Mouse (Mus musculus) MEL (cell line): Measurements from ENCODE around the gene Gmds. TPM values are rescaled to one million over a fixed set of nuclear protein-coding genes. Genes with fewer than 3 reads are reported as not detected.

Experiments
- DNase-seq: peaks from one replicate; pipeline ENCODE4 v3.0.0; 2011; ENCODE audit warnings: low read depth, low spot score
- H3K27ac ChIP-seq: 2 replicates; pipeline ENCODE4 v1.5.1; 2012; ENCODE audit warnings: low read depth, mild to moderate bottlenecking, control low read depth, low read length, moderate library complexity; ENCODE audit not compliant: control insufficient read depth
- H3K27me3 ChIP-seq, 2 experiments: fragments of 150-350 bp in 1 of 2; sonication (generic) in 1 of 2; 2 replicates each; pipeline ENCODE4 v1.6.1; 2012; ENCODE audit warnings: low read length in 2 of 2, mild to moderate bottlenecking in 2 of 2, improper control_type of control experiment in 1 of 2, moderate library complexity in 1 of 2; ENCODE audit not compliant: insufficient read depth in 2 of 2, control insufficient read depth in 1 of 2
- H3K36me3 ChIP-seq, 2 experiments: 2 replicates each; pipeline ENCODE4 v1.6.1; 2012 to 2014; ENCODE audit warnings: low read length in 2 of 2, improper control_type of control experiment in 1 of 2, inconsistent platforms in 1 of 2, mild to moderate bottlenecking in 1 of 2; ENCODE audit not compliant: insufficient read depth in 2 of 2, control insufficient read depth in 1 of 2
- H3K4me1 ChIP-seq, 2 experiments: fragments of 150-350 bp in 1 of 2; sonication (generic) in 1 of 2; 2 replicates each; pipeline ENCODE4 v1.6.1; 2012; ENCODE audit warnings: low read length in 2 of 2, improper control_type of control experiment in 1 of 2, mild to moderate bottlenecking in 1 of 2; ENCODE audit not compliant: insufficient read depth in 2 of 2, control insufficient read depth in 1 of 2
- H3K4me3 ChIP-seq, 2 experiments: fragments of 150-350 bp in 1 of 2; sonication (generic) in 1 of 2; 2 replicates each; pipeline ENCODE4 v1.5.1; 2012; ENCODE audit warnings: low read depth in 2 of 2, low read length in 2 of 2, mild to moderate bottlenecking in 2 of 2, moderate library complexity in 2 of 2, control low read depth in 1 of 2, improper control_type of control experiment in 1 of 2; ENCODE audit not compliant: control insufficient read depth in 1 of 2, insufficient read depth in 1 of 2
- H3K79me2 ChIP-seq: 2 replicates; pipeline ENCODE4 v1.6.1; 2012; ENCODE audit warnings: mild to moderate bottlenecking, low read length, moderate library complexity; ENCODE audit not compliant: control insufficient read depth, poor library complexity, insufficient read depth
- H3K9ac ChIP-seq: 2 replicates; pipeline ENCODE4 v1.6.1; 2012; ENCODE audit warnings: low read depth, mild to moderate bottlenecking, control low read depth, low read length, moderate library complexity; ENCODE audit not compliant: control insufficient read depth, poor library complexity, severe bottlenecking
- H3K9me3 ChIP-seq: fragments of 150-350 bp; sonication (generic); replicated peaks from 2 replicates; pipeline ENCODE4 v1.6.1; 2012; ENCODE audit warnings: mild to moderate bottlenecking, low read length, improper control_type of control experiment, moderate library complexity; ENCODE audit not compliant: insufficient read depth
- CHD1 ChIP-seq: IDR thresholded peaks from 2 replicates; pipeline ENCODE4 v1.6.1; 2012; ENCODE audit warnings: low read depth, mild to moderate bottlenecking, inconsistent platforms, low read length, improper control_type of control experiment
- CTCF ChIP-seq, 3 experiments: IDR thresholded peaks in 2 of 3; conservative IDR thresholded peaks in 1 of 3; 2 replicates each; pipeline ENCODE4 v1.5.1; 2011 to 2012; ENCODE audit warnings: low read length in 3 of 3, low read depth in 2 of 3, mild to moderate bottlenecking in 2 of 3, improper control_type of control experiment in 1 of 3, inconsistent platforms in 1 of 3, mixed read lengths in 1 of 3, moderate library complexity in 1 of 3; ENCODE audit not compliant: control insufficient read depth in 1 of 3, insufficient read depth in 1 of 3, poor library complexity in 1 of 3, severe bottlenecking in 1 of 3
- E2F4 ChIP-seq: IDR thresholded peaks from 2 replicates; pipeline ENCODE4 v1.6.1; 2011; ENCODE audit warnings: low read depth, low read length, improper control_type of control experiment, borderline replicate concordance
- EP300 ChIP-seq, 2 experiments: IDR thresholded peaks; 2 replicates each; pipeline ENCODE4 v1.6.1; 2011; ENCODE audit warnings: improper control_type of control experiment in 2 of 2, low read length in 2 of 2, low read depth in 1 of 2, mild to moderate bottlenecking in 1 of 2
- ETS1 ChIP-seq: IDR thresholded peaks from 2 replicates; pipeline ENCODE4 v1.6.1; 2012; ENCODE audit warnings: low read depth, mild to moderate bottlenecking, inconsistent platforms, low read length, improper control_type of control experiment, moderate library complexity
- GABPA ChIP-seq: IDR thresholded peaks from 2 replicates; pipeline ENCODE4 v1.6.1; 2012; ENCODE audit warnings: low read depth, mild to moderate bottlenecking, inconsistent platforms, low read length, improper control_type of control experiment, moderate library complexity
- GATA1 ChIP-seq: IDR thresholded peaks from 2 replicates; pipeline ENCODE4 v1.6.1; 2011; ENCODE audit warnings: low read depth, low read length, improper control_type of control experiment
- HCFC1 ChIP-seq: IDR thresholded peaks from 2 replicates; pipeline ENCODE4 v1.6.1; 2012; ENCODE audit warnings: low read depth, mild to moderate bottlenecking, inconsistent platforms, low read length, improper control_type of control experiment, moderate library complexity
- JUND ChIP-seq: IDR thresholded peaks from 2 replicates; pipeline ENCODE4 v1.6.1; 2011; ENCODE audit warnings: low read depth, mild to moderate bottlenecking, improper control_type of control experiment, low read length
- KAT2A ChIP-seq: conservative IDR thresholded peaks from 2 replicates; pipeline ENCODE4 v1.6.1; 2012; ENCODE audit warnings: low read depth, low read length, improper control_type of control experiment, inconsistent platforms
- MAX ChIP-seq: IDR thresholded peaks from 2 replicates; pipeline ENCODE4 v1.6.1; 2011; ENCODE audit warnings: low read length, improper control_type of control experiment
- MXI1 ChIP-seq: IDR thresholded peaks from 2 replicates; pipeline ENCODE4 v1.6.1; 2011; ENCODE audit warnings: mild to moderate bottlenecking, low read depth, low read length, improper control_type of control experiment
- MYB ChIP-seq: IDR thresholded peaks from 2 replicates; pipeline ENCODE4 v1.6.1; 2011; ENCODE audit warnings: mild to moderate bottlenecking, low read depth, low read length, improper control_type of control experiment
- MYC ChIP-seq: IDR thresholded peaks from 2 replicates; pipeline ENCODE4 v1.6.1; 2011; ENCODE audit warnings: low read depth, mild to moderate bottlenecking, low read length, improper control_type of control experiment, moderate library complexity
- NRF1 ChIP-seq: IDR thresholded peaks from 2 replicates; pipeline ENCODE4 v1.6.1; 2014; ENCODE audit warnings: low read depth, mild to moderate bottlenecking, inconsistent platforms, low read length, improper control_type of control experiment, moderate library complexity; ENCODE audit not compliant: poor library complexity, insufficient read depth, severe bottlenecking
- POLR2A ChIP-seq, 2 experiments: IDR thresholded peaks; 2 replicates each; pipeline ENCODE4 v1.6.1; 2011 to 2012; ENCODE audit warnings: low read length in 2 of 2, mild to moderate bottlenecking in 2 of 2, control low read depth in 1 of 2, improper control_type of control experiment in 1 of 2, low read depth in 1 of 2, moderate library complexity in 1 of 2; ENCODE audit not compliant: control insufficient read depth in 1 of 2, insufficient read depth in 1 of 2, poor library complexity in 1 of 2
- POLR2AphosphoS2 ChIP-seq: IDR thresholded peaks from 2 replicates; pipeline ENCODE4 v1.6.1; 2011; ENCODE audit warnings: low read length, improper control_type of control experiment
- POLR2AphosphoS5 ChIP-seq: IDR thresholded peaks from 2 replicates; pipeline ENCODE4 v1.6.1; 2012; ENCODE audit warnings: low read depth, borderline replicate concordance, mild to moderate bottlenecking, inconsistent platforms, low read length, moderate library complexity, mixed read lengths
- RCOR1 ChIP-seq: IDR thresholded peaks from 2 replicates; pipeline ENCODE4 v1.6.1; 2012; ENCODE audit warnings: low read depth, mild to moderate bottlenecking, inconsistent platforms, low read length, improper control_type of control experiment
- TAL1 ChIP-seq: IDR thresholded peaks from 2 replicates; pipeline ENCODE4 v1.6.1; 2012; ENCODE audit warnings: mild to moderate bottlenecking, inconsistent platforms, low read length, moderate library complexity, mixed read lengths
- USF1 ChIP-seq: IDR thresholded peaks from 2 replicates; pipeline ENCODE4 v1.6.1; 2014; ENCODE audit warnings: low read depth, mild to moderate bottlenecking, inconsistent platforms, low read length, improper control_type of control experiment, moderate library complexity
- USF2 ChIP-seq, 2 experiments: IDR thresholded peaks; 2 replicates each; pipeline ENCODE4 v1.6.1; 2011 to 2012; ENCODE audit warnings: improper control_type of control experiment in 2 of 2, low read length in 2 of 2, borderline replicate concordance in 1 of 2, inconsistent platforms in 1 of 2, low read depth in 1 of 2, mild to moderate bottlenecking in 1 of 2; ENCODE audit not compliant: insufficient read depth in 1 of 2
- ZC3H11A ChIP-seq: IDR thresholded peaks from 2 replicates; pipeline ENCODE4 v1.6.1; 2012; ENCODE audit warnings: low read depth, mild to moderate bottlenecking, inconsistent platforms, low read length, improper control_type of control experiment
- ZMIZ1 ChIP-seq: IDR thresholded peaks from 2 replicates; pipeline ENCODE4 v1.6.1; 2012; ENCODE audit warnings: low read depth, mild to moderate bottlenecking, inconsistent platforms, low read length, improper control_type of control experiment, moderate library complexity
- ZNF384 ChIP-seq: IDR thresholded peaks from 2 replicates; pipeline ENCODE4 v1.6.1; 2012; ENCODE audit warnings: low read depth, mild to moderate bottlenecking, inconsistent platforms, low read length, improper control_type of control experiment
- polyA plus RNA-seq, 2 experiments: library from polyadenylated mRNA; stranded (reverse) in 1 of 2; unstranded in 1 of 2; fragments of >175 nt in 1 of 2; fragments of >200 nt in 1 of 2; gene quantifications; 2 replicates each; pipeline versions ENCODE4 v1.2.1 to v1.2.4; 2012; ENCODE audit warnings: low replicate concordance in 2 of 2, low read depth in 1 of 2; ENCODE audit not compliant: insufficient read length in 2 of 2, insufficient read depth in 1 of 2, missing spikeins in 1 of 2
- total RNA-seq: library from RNA; depleted of rRNA; stranded (reverse); fragments of 300-350 nt; gene quantifications from 2 replicates; pipeline ENCODE4 v1.2.3, GENCODE M21; 2012

The Gmds gene
- total and polyA plus RNA-seq, 3 experiments = 17.4 to 32.2 TPM; not detected in 1

GRCm38 (mm10) chr13:31811542-31812021 is 527.0 kb downstream of the Gmds start:
- TF ChIP-seq TAL1 = no peak
- no peak for TF ChIP-seq MXI1
- TF ChIP-seq EP300 (IDR thresholded peaks at IDR 0.05; ENCODE audit: low read depth in 1 of 2, low read length in 2 of 2) = no peak
- no peak for TF ChIP-seq USF2 (IDR thresholded peaks at IDR 0.05; ENCODE audit: borderline replicate concordance in 1 of 2, insufficient read depth in 1 of 2, low read depth in 1 of 2, low read length in 2 of 2)
- no peak for TF ChIP-seq CHD1
- no peak for TF ChIP-seq MYC
- no peak for TF ChIP-seq E2F4
- TF ChIP-seq POLR2AphosphoS5 = no peak
- no peak for TF ChIP-seq MYB
- no peak for TF ChIP-seq NRF1
- no peak for TF ChIP-seq POLR2A (IDR thresholded peaks at IDR 0.05; ENCODE audit: control insufficient read depth in 1 of 2, insufficient read depth in 1 of 2, low read depth in 1 of 2, low read length in 2 of 2, poor library complexity in 1 of 2)
- no peak for TF ChIP-seq GABPA
- no peak for TF ChIP-seq ZC3H11A
- TF ChIP-seq RCOR1 = no peak
- TF ChIP-seq POLR2AphosphoS2 = no peak
- TF ChIP-seq ZMIZ1 = no peak
- no peak for TF ChIP-seq USF1
- H3K4me1 ChIP-seq = no peaks in the 10 kb centered on the region
- DNase-seq = no peak
- no peak overlapping the region for H3K9ac ChIP-seq
- no peaks in the 10 kb centered on the region for H3K79me2 ChIP-seq
- H3K27me3 ChIP-seq = no peaks in the 10 kb centered on the region
- H3K36me3 ChIP-seq = no peaks in the 10 kb centered on the region
- no peak overlapping the region for H3K4me3 ChIP-seq
- no peak overlapping the region for H3K27ac ChIP-seq
- H3K9me3 ChIP-seq = no peaks in the 10 kb centered on the region

DNA sequence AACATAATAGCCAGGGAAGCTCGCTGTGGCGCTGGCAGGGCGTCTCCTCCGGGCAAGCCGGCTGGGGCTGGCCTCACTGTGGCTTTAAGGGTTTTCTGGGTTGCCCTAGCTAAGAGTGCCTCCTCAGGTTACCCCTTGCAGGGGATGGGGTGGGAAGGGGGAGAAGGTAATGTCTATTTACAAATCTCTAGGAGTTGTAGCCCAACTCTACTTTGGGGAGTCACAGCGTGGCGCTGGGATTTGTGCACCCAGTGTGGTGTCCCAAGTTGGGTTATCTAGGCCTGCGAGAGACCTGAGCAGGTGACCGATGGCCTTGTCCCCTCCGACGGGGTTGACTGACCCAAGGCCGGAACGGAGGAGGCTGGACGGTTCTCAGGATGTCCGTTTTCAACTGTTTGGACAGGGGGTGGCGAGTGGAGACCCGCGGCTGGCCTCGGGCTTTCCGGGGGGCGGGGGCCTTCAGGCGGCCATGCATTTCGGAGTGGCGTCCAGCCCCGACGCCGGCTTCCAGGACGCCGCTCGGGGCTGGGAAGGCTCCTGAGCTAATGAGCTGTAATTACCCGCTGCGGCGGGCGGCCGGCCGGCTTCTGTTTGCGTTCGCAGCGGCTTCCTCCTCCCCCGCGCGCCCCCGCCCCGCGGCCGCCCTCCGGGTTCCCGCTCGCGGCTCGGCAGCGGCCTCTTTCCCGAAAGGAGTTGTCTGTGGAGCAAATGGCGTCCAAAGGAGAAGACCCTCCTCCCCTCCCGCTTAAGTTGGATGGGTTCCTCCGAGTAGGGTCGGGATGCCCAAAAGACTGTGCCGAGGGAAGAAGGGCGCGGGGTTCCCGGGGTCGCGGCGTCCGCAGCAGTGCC is 527.6 kb downstream of the Gmds start:
- H3K4me1 ChIP-seq = no peaks in the 10 kb centered on the region
- no peak for DNase-seq
- no peaks in the 10 kb centered on the region for H3K79me2 ChIP-seq
- H3K9me3 ChIP-seq = no peaks in the 10 kb centered on the region
- TF ChIP-seq GATA1 (no peak), HCFC1 (no peak), KAT2A (no peak), TAL1 (no peak), JUND (no peak), ETS1 (no peak), POLR2A (IDR thresholded peaks at IDR 0.05; ENCODE audit: control insufficient read depth in 1 of 2, insufficient read depth in 1 of 2, low read depth in 1 of 2, low read length in 2 of 2, poor library complexity in 1 of 2) (no peak), MAX (no peak), ZNF384 (no peak), MXI1 (no peak), MYC (no peak), CTCF (IDR thresholded peaks at IDR 0.05 in 2 of 3, conservative IDR thresholded peaks at IDR 0.05 in 1 of 3; ENCODE audit: control insufficient read depth in 1 of 3, insufficient read depth in 1 of 3, low read depth in 2 of 3, low read length in 3 of 3, poor library complexity in 1 of 3, severe bottlenecking in 1 of 3) (no peak), USF2 (IDR thresholded peaks at IDR 0.05; ENCODE audit: borderline replicate concordance in 1 of 2, insufficient read depth in 1 of 2, low read depth in 1 of 2, low read length in 2 of 2) (no peak)
- TF ChIP-seq, all 39 proteins: peak for 0
- no peak overlapping the region for H3K27ac ChIP-seq
- H3K36me3 ChIP-seq = no peaks in the 10 kb centered on the region
- no peak overlapping the region for H3K9ac ChIP-seq
- H3K4me3 ChIP-seq = no peak overlapping the region
- H3K27me3 ChIP-seq = no peaks in the 10 kb centered on the region
